Mouse (Mus musculus): ENCODE measurements around the gene Hif3a.

- no peak for TF ChIP-seq CTCF (IDR thresholded peaks at IDR 0.05; ENCODE audit: extremely low read depth, insufficient read length, insufficient replicate concordance, low read depth, low read length)
- no peak for TF ChIP-seq POLR2A (IDR thresholded peaks at IDR 0.05; ENCODE audit: low read depth, low read length)
Measured at GRCm38 (mm10) chr7:16994400-16994799, 67.8 kb downstream of the Hif3a start.

Data from small intestine, adult 2 months (tissue).